Mouse (Mus musculus) MEL (cell line): ENCODE results near the gene Grm7. TPM values are rescaled to one million over a fixed set of nuclear protein-coding genes. Genes with fewer than 3 reads are reported as not detected.

Experiments used
- DNase-seq: peaks from one replicate; pipeline ENCODE4 v3.0.0; 2011; ENCODE audit warnings: low read depth, low spot score
- H3K27ac ChIP-seq: 2 replicates; pipeline ENCODE4 v1.5.1; 2012; ENCODE audit warnings: low read depth, mild to moderate bottlenecking, control low read depth, low read length, moderate library complexity; ENCODE audit not compliant: control insufficient read depth
- H3K27me3 ChIP-seq, 2 experiments: fragments of 150-350 bp in 1 of 2; sonication (generic) in 1 of 2; 2 replicates each; pipeline ENCODE4 v1.6.1; 2012; ENCODE audit warnings: low read length in 2 of 2, mild to moderate bottlenecking in 2 of 2, improper control_type of control experiment in 1 of 2, moderate library complexity in 1 of 2; ENCODE audit not compliant: insufficient read depth in 2 of 2, control insufficient read depth in 1 of 2
- H3K36me3 ChIP-seq, 2 experiments: 2 replicates each; pipeline ENCODE4 v1.6.1; 2012 to 2014; ENCODE audit warnings: low read length in 2 of 2, improper control_type of control experiment in 1 of 2, inconsistent platforms in 1 of 2, mild to moderate bottlenecking in 1 of 2; ENCODE audit not compliant: insufficient read depth in 2 of 2, control insufficient read depth in 1 of 2
- H3K4me1 ChIP-seq, 2 experiments: fragments of 150-350 bp in 1 of 2; sonication (generic) in 1 of 2; 2 replicates each; pipeline ENCODE4 v1.6.1; 2012; ENCODE audit warnings: low read length in 2 of 2, improper control_type of control experiment in 1 of 2, mild to moderate bottlenecking in 1 of 2; ENCODE audit not compliant: insufficient read depth in 2 of 2, control insufficient read depth in 1 of 2
- H3K4me3 ChIP-seq, 2 experiments: fragments of 150-350 bp in 1 of 2; sonication (generic) in 1 of 2; 2 replicates each; pipeline ENCODE4 v1.5.1; 2012; ENCODE audit warnings: low read depth in 2 of 2, low read length in 2 of 2, mild to moderate bottlenecking in 2 of 2, moderate library complexity in 2 of 2, control low read depth in 1 of 2, improper control_type of control experiment in 1 of 2; ENCODE audit not compliant: control insufficient read depth in 1 of 2, insufficient read depth in 1 of 2
- H3K79me2 ChIP-seq: 2 replicates; pipeline ENCODE4 v1.6.1; 2012; ENCODE audit warnings: mild to moderate bottlenecking, low read length, moderate library complexity; ENCODE audit not compliant: control insufficient read depth, poor library complexity, insufficient read depth
- H3K9ac ChIP-seq: 2 replicates; pipeline ENCODE4 v1.6.1; 2012; ENCODE audit warnings: low read depth, mild to moderate bottlenecking, control low read depth, low read length, moderate library complexity; ENCODE audit not compliant: control insufficient read depth, poor library complexity, severe bottlenecking
- H3K9me3 ChIP-seq: fragments of 150-350 bp; sonication (generic); replicated peaks from 2 replicates; pipeline ENCODE4 v1.6.1; 2012; ENCODE audit warnings: mild to moderate bottlenecking, low read length, improper control_type of control experiment, moderate library complexity; ENCODE audit not compliant: insufficient read depth
- CHD2 ChIP-seq: IDR thresholded peaks from 2 replicates; pipeline ENCODE4 v1.6.1; 2011; ENCODE audit warnings: low read length, improper control_type of control experiment
- CTCF ChIP-seq, 3 experiments: IDR thresholded peaks in 2 of 3; conservative IDR thresholded peaks in 1 of 3; 2 replicates each; pipeline ENCODE4 v1.5.1; 2011 to 2012; ENCODE audit warnings: low read length in 3 of 3, low read depth in 2 of 3, mild to moderate bottlenecking in 2 of 3, improper control_type of control experiment in 1 of 3, inconsistent platforms in 1 of 3, mixed read lengths in 1 of 3, moderate library complexity in 1 of 3; ENCODE audit not compliant: control insufficient read depth in 1 of 3, insufficient read depth in 1 of 3, poor library complexity in 1 of 3, severe bottlenecking in 1 of 3
- ELF1 ChIP-seq: IDR thresholded peaks from 2 replicates; pipeline ENCODE4 v1.6.1; 2014; ENCODE audit warnings: low read depth, mild to moderate bottlenecking, inconsistent platforms, low read length, improper control_type of control experiment, moderate library complexity
- GABPA ChIP-seq: IDR thresholded peaks from 2 replicates; pipeline ENCODE4 v1.6.1; 2012; ENCODE audit warnings: low read depth, mild to moderate bottlenecking, inconsistent platforms, low read length, improper control_type of control experiment, moderate library complexity
- KAT2A ChIP-seq: conservative IDR thresholded peaks from 2 replicates; pipeline ENCODE4 v1.6.1; 2012; ENCODE audit warnings: low read depth, low read length, improper control_type of control experiment, inconsistent platforms
- MEF2A ChIP-seq: IDR thresholded peaks from 2 replicates; pipeline ENCODE4 v1.6.1; 2014; ENCODE audit warnings: low read depth, mild to moderate bottlenecking, inconsistent platforms, low read length, improper control_type of control experiment; ENCODE audit not compliant: poor library complexity, insufficient replicate concordance, severe bottlenecking; ENCODE audit errors: extremely low read depth
- MYB ChIP-seq: IDR thresholded peaks from 2 replicates; pipeline ENCODE4 v1.6.1; 2011; ENCODE audit warnings: mild to moderate bottlenecking, low read depth, low read length, improper control_type of control experiment
- MYC ChIP-seq: IDR thresholded peaks from 2 replicates; pipeline ENCODE4 v1.6.1; 2011; ENCODE audit warnings: low read depth, mild to moderate bottlenecking, low read length, improper control_type of control experiment, moderate library complexity
- NELFE ChIP-seq: IDR thresholded peaks from 2 replicates; pipeline ENCODE4 v1.6.1; 2011; ENCODE audit warnings: low read depth, low read length, improper control_type of control experiment
- NRF1 ChIP-seq: IDR thresholded peaks from 2 replicates; pipeline ENCODE4 v1.6.1; 2014; ENCODE audit warnings: low read depth, mild to moderate bottlenecking, inconsistent platforms, low read length, improper control_type of control experiment, moderate library complexity; ENCODE audit not compliant: poor library complexity, insufficient read depth, severe bottlenecking
- POLR2AphosphoS2 ChIP-seq: IDR thresholded peaks from 2 replicates; pipeline ENCODE4 v1.6.1; 2011; ENCODE audit warnings: low read length, improper control_type of control experiment
- POLR2AphosphoS5 ChIP-seq: IDR thresholded peaks from 2 replicates; pipeline ENCODE4 v1.6.1; 2012; ENCODE audit warnings: low read depth, borderline replicate concordance, mild to moderate bottlenecking, inconsistent platforms, low read length, moderate library complexity, mixed read lengths
- RCOR1 ChIP-seq: IDR thresholded peaks from 2 replicates; pipeline ENCODE4 v1.6.1; 2012; ENCODE audit warnings: low read depth, mild to moderate bottlenecking, inconsistent platforms, low read length, improper control_type of control experiment
- SMC3 ChIP-seq: IDR thresholded peaks from 2 replicates; pipeline ENCODE4 v1.6.1; 2011; ENCODE audit warnings: low read depth, low read length, improper control_type of control experiment
- UBTF ChIP-seq: IDR thresholded peaks from 2 replicates; pipeline ENCODE4 v1.6.1; 2012; ENCODE audit warnings: low read depth, mild to moderate bottlenecking, inconsistent platforms, low read length, improper control_type of control experiment, moderate library complexity, borderline replicate concordance; ENCODE audit not compliant: insufficient read depth
- USF1 ChIP-seq: IDR thresholded peaks from 2 replicates; pipeline ENCODE4 v1.6.1; 2014; ENCODE audit warnings: low read depth, mild to moderate bottlenecking, inconsistent platforms, low read length, improper control_type of control experiment, moderate library complexity
- ZMIZ1 ChIP-seq: IDR thresholded peaks from 2 replicates; pipeline ENCODE4 v1.6.1; 2012; ENCODE audit warnings: low read depth, mild to moderate bottlenecking, inconsistent platforms, low read length, improper control_type of control experiment, moderate library complexity
- ZNF384 ChIP-seq: IDR thresholded peaks from 2 replicates; pipeline ENCODE4 v1.6.1; 2012; ENCODE audit warnings: low read depth, mild to moderate bottlenecking, inconsistent platforms, low read length, improper control_type of control experiment
- polyA plus RNA-seq, 2 experiments: library from polyadenylated mRNA; stranded (reverse) in 1 of 2; unstranded in 1 of 2; fragments of >175 nt in 1 of 2; fragments of >200 nt in 1 of 2; gene quantifications; 2 replicates each; pipeline versions ENCODE4 v1.2.1 to v1.2.4; 2012; ENCODE audit warnings: low replicate concordance in 2 of 2, low read depth in 1 of 2; ENCODE audit not compliant: insufficient read length in 2 of 2, insufficient read depth in 1 of 2, missing spikeins in 1 of 2
- total RNA-seq: library from RNA; depleted of rRNA; stranded (reverse); fragments of 300-350 nt; gene quantifications from 2 replicates; pipeline ENCODE4 v1.2.3, GENCODE M21; 2012

Grm7 gene
- total and polyA plus RNA-seq, 3 experiments: not detected

- Histone ChIP-seq H3K9ac (no peak overlapping the region), H3K9me3 (no peaks in the 10 kb centered on the region), H3K79me2 (no peaks in the 10 kb centered on the region), H3K27ac (no peak overlapping the region), H3K36me3 (no peaks in the 10 kb centered on the region), H3K4me3 (no peak overlapping the region), H3K27me3 (no peaks in the 10 kb centered on the region), H3K4me1 (no peaks in the 10 kb centered on the region)
- TF ChIP-seq MYC (no peak), CHD2 (no peak), SMC3 (no peak), RCOR1 (no peak), MEF2A (no peak), POLR2AphosphoS2 (no peak), USF1 (no peak), ZNF384 (no peak), NELFE (no peak), ELF1 (no peak), GABPA (no peak), CTCF (IDR thresholded peaks at IDR 0.05 in 2 of 3, conservative IDR thresholded peaks at IDR 0.05 in 1 of 3; ENCODE audit: control insufficient read depth in 1 of 3, insufficient read depth in 1 of 3, low read depth in 2 of 3, low read length in 3 of 3, poor library complexity in 1 of 3, severe bottlenecking in 1 of 3) (no peak), NRF1 (no peak)
- no peak for DNase-seq
Measured at GRCm38 (mm10) chr6:111424737-111425136, 779.4 kb downstream of the Grm7 start.

- H3K9me3 ChIP-seq: no peaks in the 10 kb centered on the region
- no peak overlapping the region for H3K9ac ChIP-seq
- no peaks in the 10 kb centered on the region for H3K4me1 ChIP-seq
- no peak overlapping the region for H3K4me3 ChIP-seq
- TF ChIP-seq CHD2 (no peak), KAT2A (no peak), ZMIZ1 (no peak), POLR2AphosphoS5 (no peak), POLR2AphosphoS2 (no peak), NELFE (no peak), MYB (no peak), NRF1 (no peak), UBTF (no peak)
- no peak overlapping the region for H3K27ac ChIP-seq
- H3K79me2 ChIP-seq: no peaks in the 10 kb centered on the region
- H3K36me3 ChIP-seq: no peaks in the 10 kb centered on the region
- H3K27me3 ChIP-seq: no peaks in the 10 kb centered on the region
- no peak for DNase-seq
Measured at GRCm38 (mm10) chr6:111446228-111446627, 800.8 kb downstream of the Grm7 start.
